Mouse (Mus musculus) forebrain, postnatal 0 days (tissue): ENCODE results near the gene Sstr2. TPM values are rescaled to one million over a fixed set of nuclear protein-coding genes. Genes with fewer than 3 reads are reported as not detected.

Experiments used
- ATAC-seq: fragments of 200-750 bp; cut with Nextera tagmentation; 2 replicates; pipeline ENCODE4 v1.8.0; 2017; ENCODE audit warnings: mild to moderate bottlenecking, moderate library complexity
- DNase-seq: peaks from one replicate; pipeline ENCODE4 v3.0.0-alpha.2; 2015
- H3K27ac ChIP-seq: fragments of 300-500 bp; sonication (generic); 2 replicates; pipeline ENCODE4 v1.5.1; 2014; ENCODE audit warnings: low read depth, mild to moderate bottlenecking, antibody characterized with exemption, low read length, moderate library complexity, mixed read lengths
- H3K27me3 ChIP-seq: fragments of 300-500 bp; sonication (generic); 2 replicates; pipeline ENCODE4 v1.6.1; 2014; ENCODE audit warnings: mild to moderate bottlenecking, low read length, mixed read lengths; ENCODE audit not compliant: insufficient read depth
- H3K36me3 ChIP-seq: fragments of 300-500 bp; sonication (generic); 2 replicates; pipeline ENCODE4 v1.6.1; 2014; ENCODE audit warnings: mild to moderate bottlenecking, moderate library complexity; ENCODE audit not compliant: insufficient read depth
- H3K4me1 ChIP-seq: fragments of 300-500 bp; sonication (generic); 2 replicates; pipeline ENCODE4 v1.6.1; 2014; ENCODE audit warnings: antibody characterized with exemption; ENCODE audit not compliant: insufficient read depth
- H3K4me2 ChIP-seq: fragments of 300-500 bp; sonication (generic); 2 replicates; pipeline ENCODE4 v1.6.1; 2014; ENCODE audit warnings: low read depth, mild to moderate bottlenecking, moderate library complexity
- H3K4me3 ChIP-seq: fragments of 300-500 bp; sonication (generic); 2 replicates; pipeline ENCODE4 v1.5.1; 2014; ENCODE audit warnings: low read depth, low read length, mixed read lengths
- H3K9ac ChIP-seq: fragments of 300-500 bp; sonication (generic); 2 replicates; pipeline ENCODE4 v1.6.1; 2014; ENCODE audit warnings: mild to moderate bottlenecking
- H3K9me3 ChIP-seq: fragments of 300-500 bp; sonication (generic); 2 replicates; pipeline ENCODE4 v1.6.1; 2016; ENCODE audit warnings: low read length
- CTCF ChIP-seq: sonication (generic); IDR thresholded peaks from 2 replicates; pipeline ENCODE4 v1.5.1; 2016; ENCODE audit warnings: antibody characterized with exemption, control low read depth, low read depth
- WGBS: fragments of 180-500 bp; shearing (Covaris S2); extraction: QIAGEN DNeasy Blood & Tissue Kit; methylation state at CpG from one replicate; pipeline ENCODE4 v1.1.7; 2014; 5-methylcytosine and 5-hydroxymethylcytosine counted together
- polyA plus RNA-seq: library from polyadenylated mRNA; unstranded; fragments of >200 nt; fragmentation: Nextera tagmentation; extraction: Ambion mirVana; gene quantifications from 2 replicates; pipeline ENCODE4 v1.2.1, GENCODE M21; 2015
- total RNA-seq: library from RNA; depleted of rRNA; stranded (reverse); fragments of >200 nt; gene quantifications from 2 replicates; pipeline ENCODE4 v1.2.3, GENCODE M21; 2014

The Sstr2 gene
- total and polyA plus RNA-seq, 2 experiments from 2014 or later = 27.1 to 32.2 TPM

- TF ChIP-seq CTCF = no peak
- ATAC-seq (no peak), DNase-seq (no peak)
- Histone ChIP-seq H3K4me1 (no peaks in the 10 kb centered on the region), H3K36me3 (no peaks in the 10 kb centered on the region), H3K4me2 (no peak overlapping the region), H3K27ac (no peak overlapping the region), H3K9me3 (no peaks in the 10 kb centered on the region), H3K27me3 (no peaks in the 10 kb centered on the region), H3K4me3 (no peak overlapping the region), H3K9ac (no peak overlapping the region)
- WGBS = 87% methylated on average over 5 of the region's 5 CpGs
Observed at GRCm38 (mm10) chr11:113595144-113595543, 24.0 kb upstream of the Sstr2 start.

GRCm38 (mm10) chr11:113597632-113598031 lies 21.5 kb upstream of the Sstr2 start:
- 89% methylated on average over 3 of the region's 3 CpGs for WGBS

GRCm38 (mm10) chr11:113600526-113601245 lies 18.5 kb upstream of the Sstr2 start:
- Histone ChIP-seq H3K27me3 (no peaks in the 10 kb centered on the region), H3K4me2 (no peak overlapping the region), H3K36me3 (no peaks in the 10 kb centered on the region), H3K9me3 (no peaks in the 10 kb centered on the region), H3K9ac (no peak overlapping the region), H3K4me3 (no peak overlapping the region), H3K4me1 (0 out of 2 replicates have a peak, but pooled peaks cover 6% of the 10 kb centered on the region), H3K27ac (0 out of 2 replicates have a peak overlapping the region, but pooled peaks have one; percentile 30)
- TF ChIP-seq CTCF = no peak
- ATAC-seq = peak; percentile 23; the same call in 1 of the 2 replicates
- DNase-seq = peak; percentile 63
- 74% methylated on average over 18 of the region's 18 CpGs for WGBS

More at GRCm38 (mm10) chr11:113597632-113598031, 21.5 kb upstream of the Sstr2 start:
- no peak for ATAC-seq
- Histone ChIP-seq H3K9me3 (no peaks in the 10 kb centered on the region), H3K9ac (no peak overlapping the region), H3K27me3 (no peaks in the 10 kb centered on the region), H3K36me3 (no peaks in the 10 kb centered on the region), H3K4me3 (no peak overlapping the region), H3K27ac (no peak overlapping the region), H3K4me1 (0 out of 2 replicates have a peak, but pooled peaks cover 6% of the 10 kb centered on the region), H3K4me2 (no peak overlapping the region)
- no peak for TF ChIP-seq CTCF
- DNase-seq = no peak

GRCm38 (mm10) chr11:113601616-113602343 lies 17.4 kb upstream of the Sstr2 start:
- peak; percentile 47 for ATAC-seq
- Histone ChIP-seq H3K4me1 (0 out of 2 replicates have a peak, but pooled peaks cover 6% of the 10 kb centered on the region), H3K9me3 (no peaks in the 10 kb centered on the region), H3K36me3 (no peaks in the 10 kb centered on the region), H3K4me3 (no peak overlapping the region), H3K9ac (peak overlapping the region; percentile 10; the same call in 1 of the 2 replicates), H3K4me2 (no peak overlapping the region), H3K27ac (peak overlapping the region; percentile 29; the same call in 1 of the 2 replicates), H3K27me3 (no peaks in the 10 kb centered on the region)
- TF ChIP-seq CTCF = no peak
- peak; percentile 33 for DNase-seq
- WGBS = 17% methylated on average over 12 of the region's 12 CpGs

GRCm38 (mm10) chr11:113607556-113607955 lies 11.6 kb upstream of the Sstr2 start:
- Histone ChIP-seq H3K4me2 (no peak overlapping the region), H3K27me3 (no peaks in the 10 kb centered on the region), H3K4me1 (peaks cover 9% of the 10 kb centered on the region), H3K27ac (no peak overlapping the region), H3K36me3 (no peaks in the 10 kb centered on the region), H3K4me3 (no peak overlapping the region), H3K9me3 (no peaks in the 10 kb centered on the region), H3K9ac (no peak overlapping the region)
- ATAC-seq (no peak), DNase-seq (no peak)
- WGBS = 98% methylated on average over 12 of the region's 12 CpGs
- TF ChIP-seq CTCF = no peak

- no peaks in the 10 kb centered on the region for H3K36me3 ChIP-seq
- no peak for TF ChIP-seq CTCF
- H3K4me1 ChIP-seq = peaks cover 9% of the 10 kb centered on the region
- no peak overlapping the region for H3K4me3 ChIP-seq
- no peaks in the 10 kb centered on the region for H3K27me3 ChIP-seq
- no peak for ATAC-seq
- no peak overlapping the region for H3K9ac ChIP-seq
- no peaks in the 10 kb centered on the region for H3K9me3 ChIP-seq
- WGBS = 81% methylated on average over 5 of the region's 5 CpGs
- H3K27ac ChIP-seq = no peak overlapping the region
- DNase-seq = no peak
- no peak overlapping the region for H3K4me2 ChIP-seq
Observed at GRCm38 (mm10) chr11:113609581-113609980, 9.6 kb upstream of the Sstr2 start.

- H3K36me3 ChIP-seq = no peaks in the 10 kb centered on the region
- no peaks in the 10 kb centered on the region for H3K9me3 ChIP-seq
- H3K9ac ChIP-seq = no peak overlapping the region
- H3K4me2 ChIP-seq = no peak overlapping the region
- H3K27me3 ChIP-seq = no peaks in the 10 kb centered on the region
- WGBS = 51% methylated on average over 5 of the region's 5 CpGs
- no peak for TF ChIP-seq CTCF
- DNase-seq = peak; percentile 70
- peaks cover 9% of the 10 kb centered on the region for H3K4me1 ChIP-seq
- H3K27ac ChIP-seq = no peak overlapping the region
- ATAC-seq = no peak
- H3K4me3 ChIP-seq = no peak overlapping the region
Observed at GRCm38 (mm10) chr11:113610266-113610665, 8.9 kb upstream of the Sstr2 start.
